In the genomic region with DNA sequence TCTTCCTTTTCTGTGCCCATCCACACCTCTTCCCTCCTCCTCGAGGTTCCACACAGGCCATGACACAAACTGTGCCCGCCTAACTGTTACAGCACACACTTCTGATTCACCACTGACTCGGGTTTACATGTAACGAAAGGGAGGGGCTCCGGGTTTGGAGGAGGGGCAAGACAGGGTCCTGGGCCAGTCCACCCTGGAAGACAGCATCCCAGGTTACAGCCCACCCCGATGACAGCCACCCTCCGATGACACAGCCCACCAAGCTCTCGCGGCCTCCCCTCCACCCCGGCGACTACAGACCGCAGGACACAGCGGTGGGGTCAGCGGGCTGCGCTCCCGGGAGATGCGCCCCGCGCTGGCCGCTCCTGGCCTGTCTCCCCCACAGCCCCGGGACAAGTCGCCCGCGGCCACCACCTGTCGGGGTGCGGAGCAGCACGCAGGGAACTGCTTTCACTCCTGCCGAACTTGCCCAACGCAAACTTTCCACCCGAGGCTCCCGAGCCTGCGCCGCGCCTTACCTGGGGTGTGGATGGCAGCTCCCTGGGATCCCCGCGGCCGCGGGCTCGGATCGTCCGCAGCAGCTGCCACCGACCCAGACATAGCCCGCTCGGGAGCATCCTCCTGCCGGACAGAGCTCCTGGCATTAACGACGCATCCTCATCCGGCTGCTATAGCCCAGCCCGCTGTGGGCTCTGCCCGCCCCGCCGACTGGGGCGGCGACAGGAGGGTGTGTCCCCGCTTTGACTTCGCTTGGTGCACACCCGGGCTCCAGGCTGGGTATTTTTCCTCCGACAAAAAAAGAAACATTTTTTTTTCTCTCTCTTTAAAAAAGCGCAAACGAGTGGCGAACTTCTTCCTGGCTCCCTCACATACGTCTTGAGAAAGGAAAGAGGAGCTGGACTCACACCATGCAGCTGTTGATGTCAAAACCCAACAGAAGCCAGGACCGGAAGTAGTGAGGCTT, we compare ENCODE assay signal across 7 mouse cellular contexts. TPM values are rescaled to one million over a fixed set of nuclear protein-coding genes. Genes with fewer than 3 reads are reported as not detected.
DNase-seq lines count a peak whose midpoint lies in the region; ATAC-seq and TF ChIP-seq lines count a peak whose summit lies in the region.

A gene (minus strand): TSS at position 775 of the 964 bp plus-strand sequence.

- CTCF ChIA-PET in Patski (lab: Charles Lee) = interaction anchor here (0.9 to 2.5 kb wide), 5 partner anchors 12 to 110 kb away, joined by 3 to 8 read pairs (median 3); no protein-coding TSS in a partner anchor

- in situ Hi-C loops in Patski (cut with MboI; ENCODE audit: low pct_unique_long_range_greater_than_20kb) = no loop called here

- peak within 1 kb of the TSS; percentile 38 for H3K9ac ChIP-seq in intestine, embryonic 14.5 days (ENCODE audit: low read length)
- peak within 1 kb of the TSS; percentile 57 for H3K9ac ChIP-seq in liver, postnatal 0 days (replicated peaks)
- H3K9ac ChIP-seq in neural tube, embryonic 11.5 days (ENCODE audit: low read length) = peak within 1 kb of the TSS; percentile 47

- H3K27ac ChIP-seq in intestine, embryonic 14.5 days (ENCODE audit: low read depth) = no peak within 1 kb of the TSS
- H3K27ac ChIP-seq in liver, postnatal 0 days (ENCODE audit: low read depth) = no peak within 1 kb of the TSS
- H3K27ac ChIP-seq in neural tube, embryonic 11.5 days (ENCODE audit: low read depth, low read length) = no peak within 1 kb of the TSS

- peak within 1 kb of the TSS; percentile 99 for H3K4me2 ChIP-seq in intestine, embryonic 14.5 days (ENCODE audit: low read length)
- H3K4me2 ChIP-seq in liver, postnatal 0 days (ENCODE audit: low read depth, low read length) = peak within 1 kb of the TSS; percentile 96
- H3K4me2 ChIP-seq in neural tube, embryonic 11.5 days (ENCODE audit: low read depth) = peak within 1 kb of the TSS; percentile 93

- TF ChIP-seq EP300 in liver, postnatal 0 days (IDR thresholded peaks at IDR 0.05; ENCODE audit: low read depth) = no peak

- H3K27me3 ChIP-seq in Patski = no peaks in the 10 kb centered on the region
- peaks cover 29% of the 10 kb centered on the region for H3K27me3 ChIP-seq in intestine, embryonic 14.5 days (replicated peaks; ENCODE audit: control insufficient read depth, insufficient read depth, low read length)
- H3K27me3 ChIP-seq in liver, postnatal 0 days (ENCODE audit: insufficient read depth, low read length) = peaks cover 22% of the 10 kb centered on the region
- H3K27me3 ChIP-seq in neural tube, embryonic 11.5 days (ENCODE audit: control insufficient read depth, insufficient read depth, low read length) = peaks cover 16% of the 10 kb centered on the region

- H3K9me3 ChIP-seq in intestine, embryonic 14.5 days (ENCODE audit: control insufficient read depth, low read length) = no peaks in the 10 kb centered on the region
- H3K9me3 ChIP-seq in liver, postnatal 0 days (ENCODE audit: low read length) = no peaks in the 10 kb centered on the region
- no peaks in the 10 kb centered on the region for H3K9me3 ChIP-seq in neural tube, embryonic 11.5 days (ENCODE audit: control insufficient read depth, low read length)

- H3K4me1 ChIP-seq in intestine, embryonic 14.5 days (replicated peaks; ENCODE audit: control insufficient read depth, insufficient read depth, low read length) = peaks cover 14% of the 10 kb centered on the region
- H3K4me1 ChIP-seq in liver, postnatal 0 days (ENCODE audit: insufficient read depth) = peaks cover 19% of the 10 kb centered on the region
- peaks cover 6% of the 10 kb centered on the region; the same call in 1 of the 2 replicates for H3K4me1 ChIP-seq in neural tube, embryonic 11.5 days (ENCODE audit: control insufficient read depth, insufficient read depth, low read length)

- DNase-seq in Patski (ENCODE audit: low read depth, low spot score) = peak; percentile 20
- peak; percentile 15 for DNase-seq in c-Kit-negative CD71-positive TER-119-positive erythroid progenitor cells, embryonic 14.5 days (ENCODE audit: low read depth, low spot score)
- DNase-seq in gastrocnemius, postnatal 25 days = peak; percentile 22
- DNase-seq in intestine, embryonic 14.5 days (ENCODE audit: low spot score) = peak; percentile 81
- peak; percentile 69 for DNase-seq in liver, postnatal 0 days
- peak; percentile 52 for DNase-seq in neural tube, embryonic 11.5 days (ENCODE audit: low spot score)
- peak; percentile 59 for DNase-seq in thymus, postnatal 25 days

- peak; percentile 91 for ATAC-seq in Patski
- peak; percentile 77 for ATAC-seq in intestine, embryonic 14.5 days (replicated peaks; ENCODE audit: low FRiP score, low TSS enrichment, low read depth)
- ATAC-seq in liver, postnatal 0 days = peak; percentile 89
- peak; percentile 82 for ATAC-seq in neural tube, embryonic 11.5 days (ENCODE audit: insufficient read depth, low FRiP score, low TSS enrichment)

- WGBS in intestine, embryonic 14.5 days = under 1% methylated on average over 63 of the region's 63 CpGs
- WGBS in liver, postnatal 0 days (ENCODE audit: insufficient replicate concordance) = under 1% methylated on average over 63 of the region's 63 CpGs
- WGBS in neural tube, embryonic 11.5 days = under 1% methylated on average over 63 of the region's 63 CpGs

- no peak for TF ChIP-seq CTCF in Patski (IDR thresholded peaks at IDR 0.05)
- no peak for TF ChIP-seq CTCF in liver, postnatal 0 days (IDR thresholded peaks at IDR 0.05; ENCODE audit: low read depth)

- POLR2A ChIA-PET in Patski (lab: Charles Lee) = interaction anchor here (0.7 to 1.2 kb wide), 4 partner anchors 8 to 31 kb away, joined by 3 to 4 read pairs (median 4); no protein-coding TSS in a partner anchor

- H3K36me3 ChIP-seq in intestine, embryonic 14.5 days (ENCODE audit: control insufficient read depth, insufficient read depth, low read length) = no peaks in the 10 kb centered on the region
- H3K36me3 ChIP-seq in liver, postnatal 0 days (replicated peaks; ENCODE audit: insufficient read depth, low read length) = no peaks in the 10 kb centered on the region
- no peaks in the 10 kb centered on the region for H3K36me3 ChIP-seq in neural tube, embryonic 11.5 days (ENCODE audit: control insufficient read depth, insufficient read depth, low read length)

- H3K4me3 ChIP-seq in intestine, embryonic 14.5 days (ENCODE audit: low read depth, low read length) = peak within 1 kb of the TSS; percentile 57
- peak within 1 kb of the TSS; percentile 66 for H3K4me3 ChIP-seq in liver, postnatal 0 days (ENCODE audit: low read depth, low read length)
- peak within 1 kb of the TSS; percentile 52 for H3K4me3 ChIP-seq in neural tube, embryonic 11.5 days (ENCODE audit: low read depth, low read length)

RNA-seq across cellular contexts. Expression of the gene that starts here (rescaled TPM):
- polyA plus RNA-seq in Patski (2021) = 12.4 TPM
- total RNA-seq in gastrocnemius, postnatal 25 days (2021) = 1 to 10 TPM; 1.0 to 1.4 TPM
- polyA plus RNA-seq in intestine, embryonic 14.5 days (2014; fragmentation: Nextera tagmentation; extraction: Ambion mirVana) = 1.7 and 2.7 TPM in 2 replicates
- polyA plus RNA-seq in liver, postnatal 0 days (2015; fragmentation: Nextera tagmentation; extraction: Ambion mirVana) = 7.8 and 7.9 TPM in 2 replicates
- 1.0 and 1.5 TPM in 2 replicates for polyA plus RNA-seq in neural tube, embryonic 11.5 days (2014; fragmentation: Nextera tagmentation; extraction: Ambion mirVana)

Comparison
In these comparisons a context has a peak if more than half of its experiments do, and no peak if none do; other contexts are left out.
1. DNase-seq: peak in every context shown above with its lines; median percentile 81 in intestine, embryonic 14.5 days; 69 in liver, postnatal 0 days; 59 in thymus, postnatal 25 days; 52 in neural tube, embryonic 11.5 days; 22 in gastrocnemius, postnatal 25 days; 20 in Patski; 15 in c-Kit-negative CD71-positive TER-119-positive erythroid progenitor cells, embryonic 14.5 days.